Mouse (Mus musculus) heart, postnatal 10 days (tissue): ENCODE results near the gene Phospho2. TPM values are rescaled to one million over a fixed set of nuclear protein-coding genes. Genes with fewer than 3 reads are reported as not detected.
"Not testable (repeated sequence)": the region's sequence is repeated elsewhere in the genome, so short reads cannot be mapped to it uniquely, and the experiment has no call there.

ENCODE experiments used
- DNase-seq, 2 experiments: peaks; one replicate each; pipeline ENCODE4 v3.0.0; 2021
- intact Hi-C: fragments of 180-260 bp; cut with DNase I; formaldehyde crosslinking; loops from one replicate; pipeline ENCODE4 v1.15.1; 2025
- total RNA-seq, 2 experiments: library from RNA; stranded (reverse); gene quantifications; 2 replicates each; pipeline ENCODE4 v1.2.3; 2021

Phospho2 gene
- total RNA-seq: 10 to 100 TPM; 16.4 to 16.9 TPM

DNA sequence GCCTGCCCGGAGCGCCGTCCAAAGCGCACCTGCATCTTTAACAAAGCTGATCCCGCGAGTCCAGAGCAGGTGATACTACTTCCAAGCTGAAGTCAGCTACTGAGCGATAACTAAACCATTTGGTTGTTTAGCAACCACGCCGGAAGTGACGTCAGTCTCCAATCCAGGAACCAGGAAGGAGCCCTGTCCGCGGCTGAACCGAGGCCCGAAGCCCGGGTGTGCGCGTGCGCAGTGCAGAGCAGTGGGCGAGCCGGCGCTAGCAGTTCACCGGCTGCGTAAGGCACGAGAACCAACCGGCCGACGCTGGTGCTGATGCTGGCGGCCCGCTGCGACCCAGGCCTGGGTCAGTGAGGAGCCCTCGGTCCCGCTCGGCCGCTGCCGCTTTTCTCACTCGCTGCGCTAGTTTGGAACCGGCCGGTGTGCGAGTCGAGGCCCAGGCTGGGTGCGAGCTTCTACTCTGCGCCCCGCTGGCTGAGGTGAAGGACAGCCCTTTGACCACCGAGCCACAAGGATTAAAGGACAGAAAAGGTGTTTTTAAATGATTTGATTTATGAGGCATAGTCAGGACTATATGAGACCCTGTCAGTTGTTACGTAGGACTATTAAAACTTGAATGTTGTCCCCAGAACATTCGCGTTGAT is at the start of gene Phospho2, which contains the start of gene Ccdc173:
TSS of gene Phospho2 (plus strand) at position 195 of the 641 bp plus-strand sequence.
TSS of gene Ccdc173 (minus strand) at position 147 of the 641 bp plus-strand sequence.
- peak; percentile 99 for DNase-seq
- intact Hi-C loops: loop anchor here (5.0 kb wide), 1 partner anchor 152 kb away; no protein-coding TSS in a partner anchor

DNA sequence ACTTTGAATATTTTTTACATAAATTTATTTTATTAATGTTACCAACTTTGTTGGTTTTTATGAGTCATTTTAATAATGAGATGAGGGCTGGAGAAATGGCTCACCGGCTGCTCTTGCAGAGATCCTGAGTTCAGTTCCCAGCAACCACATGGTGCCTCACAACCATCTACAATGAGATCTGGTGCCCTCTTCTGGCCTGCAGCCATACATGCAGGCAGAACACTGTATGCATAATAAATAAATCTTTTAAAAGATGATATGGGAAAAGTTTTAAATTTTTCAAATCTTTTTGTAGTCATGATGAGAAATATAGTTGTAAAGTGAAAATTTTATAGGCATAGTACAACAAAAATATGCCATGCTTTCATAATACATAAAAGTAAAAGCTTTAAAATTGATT is 44.3 kb upstream of the Phospho2 start:
- DNase-seq: no peak
- intact Hi-C loops: no loop called here

DNA sequence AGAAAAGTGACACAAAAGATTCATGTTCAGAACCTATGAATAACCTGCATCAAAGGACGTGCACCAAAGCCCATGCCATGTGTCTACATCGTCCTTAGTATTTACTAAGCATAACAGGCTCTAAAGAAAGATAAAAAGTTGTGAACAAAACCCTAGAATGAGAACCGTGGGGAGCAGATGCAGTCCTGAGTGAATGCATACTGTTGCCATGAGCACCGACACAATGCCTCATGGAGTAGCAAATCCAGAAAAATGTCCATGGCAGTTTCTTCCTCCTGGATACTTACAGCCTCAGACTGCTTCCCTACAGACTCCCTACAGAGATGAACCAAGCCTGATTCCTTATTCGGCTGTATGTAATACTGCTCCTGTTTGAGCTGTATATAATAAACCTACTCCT is 28.4 kb upstream of the Phospho2 start:
- DNase-seq: no peak
- intact Hi-C loops: no loop called here

DNA sequence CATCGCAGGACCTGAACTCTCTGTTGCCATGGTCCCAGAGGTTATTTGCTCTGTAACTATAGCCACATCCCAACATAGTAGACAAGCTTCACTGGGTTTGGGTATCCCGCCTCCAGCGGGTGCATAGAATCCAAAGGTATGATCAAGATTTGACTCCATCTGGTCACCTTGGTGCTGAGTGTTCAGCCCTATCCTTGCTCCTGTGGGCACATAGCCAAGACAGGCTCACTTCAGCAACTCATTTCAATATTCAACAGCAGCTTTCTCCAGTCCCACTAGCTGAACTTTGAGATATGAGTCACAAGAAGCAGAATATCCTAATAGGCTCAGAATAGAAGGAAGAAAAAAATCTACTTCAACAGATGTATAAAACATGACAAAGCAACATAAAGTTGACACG is 26.1 kb upstream of the Phospho2 start:
- no peak for DNase-seq
- intact Hi-C loops: loop anchor here (2.0 kb wide), 1 partner anchor 63 kb away; no protein-coding TSS in a partner anchor

DNA sequence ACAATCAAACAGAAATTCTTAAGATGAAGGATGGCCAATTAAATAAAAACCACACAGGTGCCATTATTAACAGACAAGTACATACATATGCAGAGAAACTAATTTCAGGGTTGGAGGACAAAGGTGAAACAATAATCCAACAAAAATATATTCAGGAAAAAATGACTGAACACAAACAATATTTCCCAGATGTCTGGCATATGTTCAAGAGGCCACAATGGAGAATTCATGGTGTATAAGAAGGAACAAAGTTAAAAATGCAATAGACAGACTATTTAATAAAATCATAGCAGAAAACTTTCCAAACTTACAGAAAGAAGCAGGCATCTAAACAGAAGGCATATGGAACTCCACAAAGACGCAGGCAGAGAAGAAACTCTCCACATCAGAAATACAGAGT is 24.7 kb upstream of the Phospho2 start:
- DNase-seq: no peak
- intact Hi-C loops: no loop called here

DNA sequence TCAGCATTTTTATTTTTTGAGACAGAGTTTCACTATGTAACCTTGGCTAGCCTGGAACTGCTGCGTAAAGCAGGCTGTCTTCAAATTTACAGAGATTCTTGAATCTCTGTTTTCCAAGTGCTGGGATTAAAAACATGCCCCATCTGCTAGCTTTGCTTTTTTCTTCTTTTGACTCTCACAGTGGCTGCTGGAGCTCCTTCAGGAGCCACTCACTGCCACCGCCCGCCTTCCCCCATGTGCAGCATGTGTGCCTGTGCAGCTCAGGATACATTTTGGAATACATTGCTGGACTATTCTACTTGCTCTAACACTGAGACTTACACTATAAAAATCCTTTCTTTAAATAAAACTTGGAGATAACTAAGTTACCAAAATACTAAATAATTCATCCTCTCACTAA is 16.1 kb upstream of the Phospho2 start:
- intact Hi-C loops: no loop called here

DNA sequence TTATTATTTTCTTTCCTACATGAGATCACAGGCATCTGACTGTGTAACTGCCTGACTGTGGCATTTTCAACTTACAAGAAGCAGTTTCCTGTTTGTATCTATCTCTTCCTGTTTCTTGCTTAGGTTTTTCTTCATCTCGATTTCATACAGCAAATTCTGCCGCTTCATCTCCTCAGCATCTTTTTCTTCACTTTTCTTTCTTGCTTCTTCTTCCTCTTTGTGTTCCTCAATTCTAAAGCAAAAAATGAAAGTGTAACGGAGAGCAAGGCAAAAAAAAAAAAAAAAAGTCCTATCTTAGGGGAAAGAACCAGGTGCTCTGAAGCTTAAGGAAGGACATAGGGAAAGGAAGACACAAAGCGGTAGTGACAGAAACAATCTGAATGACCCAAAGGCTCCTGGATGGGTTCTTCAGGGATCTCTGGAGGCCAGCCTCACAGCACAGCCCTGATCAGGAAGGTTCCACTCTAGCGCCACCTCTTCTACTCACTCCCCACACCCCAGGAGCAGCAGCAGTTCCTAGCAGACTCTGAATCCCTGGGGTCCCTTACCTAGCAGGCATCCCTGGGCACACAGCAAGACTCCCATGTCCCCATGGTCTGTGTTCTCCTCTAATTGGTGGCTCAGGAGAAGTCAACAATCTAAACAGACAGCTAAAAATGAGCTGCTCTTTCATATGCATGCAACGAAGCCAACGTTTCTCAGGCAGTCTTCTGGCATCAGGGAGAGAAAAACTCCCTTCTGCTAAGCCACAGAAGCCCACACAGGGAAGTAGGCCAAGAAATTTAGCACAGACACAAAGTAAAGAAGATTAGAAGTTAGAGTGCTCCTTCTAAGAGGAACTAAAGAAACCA is 11.2 kb upstream of the Phospho2 start:
- intact Hi-C loops: loop anchor here (5.0 kb wide), 1 partner anchor 141 kb away; no protein-coding TSS in a partner anchor
- DNase-seq: no peak

More for the DNA sequence above, 16.1 kb upstream of the Phospho2 start:
- no peak for DNase-seq

DNA sequence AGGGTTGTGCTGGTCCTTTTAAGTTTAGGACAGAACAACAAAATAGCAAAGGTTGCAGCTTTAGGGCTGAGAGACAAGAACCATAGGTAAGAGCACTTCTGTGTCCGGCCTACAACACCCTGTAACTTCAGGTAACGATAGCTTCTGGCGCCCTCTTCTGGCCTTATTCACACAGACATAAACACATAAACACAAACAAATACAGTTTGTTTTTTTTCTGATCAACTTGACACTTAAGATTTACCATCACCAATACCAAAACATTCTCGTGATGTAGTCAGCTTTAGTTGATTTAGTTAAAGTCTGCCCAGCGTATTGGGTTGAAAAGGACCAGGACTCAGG is 10.6 kb upstream of the Phospho2 start:
- intact Hi-C loops: loop anchor here (5.0 kb wide), 1 partner anchor 142 kb away; no protein-coding TSS in a partner anchor
- DNase-seq: peak; percentile 21 to 33

DNA sequence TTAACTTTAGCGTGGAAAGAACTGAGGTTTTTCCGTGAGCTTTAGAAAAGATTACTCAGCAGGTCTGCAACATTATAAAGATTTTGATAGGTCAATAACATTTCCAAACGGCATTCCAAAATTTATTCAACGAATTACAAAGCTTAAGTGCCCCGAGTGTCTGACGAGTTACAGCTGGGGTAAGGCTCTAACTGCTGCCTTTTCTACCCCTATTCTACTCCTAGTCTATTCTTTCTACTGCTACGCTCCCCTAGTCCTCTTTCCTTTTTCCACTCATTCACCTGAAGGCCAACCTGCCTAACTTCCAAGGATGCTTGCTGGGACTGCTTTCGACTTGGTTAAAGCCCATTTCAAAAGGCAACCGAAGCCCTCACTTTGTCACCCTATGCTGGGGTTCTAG is 449 bp upstream of the Phospho2 start:
- intact Hi-C loops: no loop called here
- DNase-seq: no peak

DNA sequence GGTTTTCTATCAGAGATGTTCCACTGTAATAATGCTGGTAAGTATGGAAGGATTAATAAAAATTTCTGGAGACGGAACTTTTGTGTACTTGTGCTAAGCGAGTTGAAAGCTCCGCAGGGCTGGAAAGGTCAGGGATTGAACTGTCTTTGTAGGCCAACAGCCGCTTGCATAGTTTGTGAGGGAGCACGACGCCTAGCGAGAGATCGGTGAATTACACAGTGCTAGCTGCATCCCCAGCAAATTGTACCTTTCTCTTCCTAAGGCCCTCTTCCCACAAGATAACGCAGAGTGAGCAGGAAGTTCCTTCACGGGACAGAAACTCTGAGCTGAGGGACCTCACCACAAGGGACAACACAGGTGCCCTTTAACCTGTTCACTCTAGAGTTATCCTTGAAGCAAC is 862 bp downstream of the Phospho2 start:
- peak; percentile 90 to 92 for DNase-seq
- intact Hi-C loops: loop anchor here (5.0 kb wide), 1 partner anchor 153 kb away; no protein-coding TSS in a partner anchor

DNA sequence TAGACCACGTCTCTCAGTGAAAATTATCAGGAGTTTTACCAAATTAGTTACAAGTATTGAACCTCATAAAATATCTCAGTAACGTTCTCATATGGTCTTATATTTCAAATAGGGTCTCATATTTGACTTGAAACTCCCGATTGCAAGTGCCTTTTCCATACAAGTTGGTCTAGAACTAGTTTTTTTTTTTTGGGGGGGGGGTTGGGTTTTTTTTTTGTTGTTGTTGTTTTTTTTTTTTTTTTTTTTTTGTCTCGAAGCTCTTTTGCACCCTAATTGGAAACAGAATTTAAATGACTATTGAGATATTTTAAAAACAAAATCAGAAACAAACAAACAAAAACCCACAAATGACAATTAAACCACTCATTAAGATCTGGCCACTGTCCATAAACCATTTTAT is 1.3 kb downstream of the Phospho2 start:
- DNase-seq: no peak
- intact Hi-C loops: loop anchor here (5.0 kb wide), 1 partner anchor 153 kb away; no protein-coding TSS in a partner anchor

DNA sequence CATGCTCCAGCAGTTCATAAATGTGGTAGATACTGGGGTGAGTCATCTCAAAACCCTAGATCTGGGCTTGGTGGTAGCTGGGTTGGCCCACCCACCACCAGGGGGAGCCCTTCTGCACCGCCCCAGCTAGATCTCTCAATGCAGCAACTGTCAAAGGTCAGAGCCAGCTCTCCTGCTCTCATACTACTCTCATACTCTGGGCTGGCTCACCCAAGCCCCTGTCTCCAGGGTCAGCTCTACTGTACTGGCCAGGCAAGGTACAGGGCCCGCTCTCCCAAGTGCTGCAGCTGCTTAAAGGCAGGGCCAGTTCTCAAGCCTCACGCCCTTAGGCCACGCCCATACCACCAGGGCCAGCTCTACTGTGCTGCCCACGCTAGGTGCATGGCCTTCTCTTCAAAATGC is 13.5 kb downstream of the Phospho2 start:
- peak; percentile 74 to 85 for DNase-seq
- intact Hi-C loops: loop anchor here (1.0 to 10.0 kb wide), 4 partner anchors 18 to 152 kb away; partner anchors contain the start of genes Klhl23, Mettl5 and Ssb

DNA sequence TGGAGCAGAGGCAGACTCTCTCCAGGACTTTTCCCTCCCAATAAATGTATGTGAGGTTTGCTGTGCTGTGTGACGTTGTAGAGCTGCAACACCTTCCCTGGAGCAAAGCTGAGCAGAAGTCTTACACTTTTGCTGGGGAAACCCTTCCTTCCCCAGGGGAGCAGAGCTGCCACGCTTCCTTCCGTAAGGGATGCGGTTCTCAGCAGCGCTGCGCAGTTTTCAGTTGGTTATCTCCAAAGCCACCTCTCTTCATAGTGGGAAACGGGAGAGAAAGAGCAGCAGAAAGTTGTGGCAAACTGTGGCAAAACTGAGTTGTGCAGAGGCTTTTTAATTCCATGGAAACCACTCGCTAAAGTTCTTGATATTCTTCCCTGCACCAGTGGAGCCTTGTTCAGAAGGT is 14.3 kb downstream of the Phospho2 start:
- DNase-seq: no peak
- intact Hi-C loops: loop anchor here (1.0 to 10.0 kb wide), 4 partner anchors 17 to 151 kb away; partner anchors contain the start of genes Klhl23, Mettl5 and Ssb

DNA sequence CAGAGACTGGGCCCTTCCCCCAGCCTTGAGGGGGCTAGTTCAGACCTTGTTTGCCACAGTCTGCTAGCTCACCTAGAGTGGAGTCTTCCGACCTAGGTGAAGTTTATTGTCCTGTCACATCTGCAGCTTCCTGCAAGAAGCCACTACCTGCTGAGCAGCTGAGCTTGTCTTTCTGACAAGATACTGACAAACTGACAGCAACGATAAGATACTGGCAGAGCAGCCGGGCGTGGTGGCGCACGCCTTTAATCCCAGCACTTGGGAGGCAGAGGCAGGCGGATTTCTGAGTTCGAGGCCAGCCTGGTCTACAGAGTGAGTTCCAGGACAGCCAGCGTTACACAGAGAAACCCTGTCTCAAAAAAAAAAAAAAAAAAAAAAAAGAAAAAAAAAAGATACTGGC is 15.2 kb downstream of the Phospho2 start:
- intact Hi-C loops: loop anchor here (5.0 to 10.0 kb wide), 2 partner anchors 83 to 150 kb away; partner anchors contain the start of gene Mettl5

DNA sequence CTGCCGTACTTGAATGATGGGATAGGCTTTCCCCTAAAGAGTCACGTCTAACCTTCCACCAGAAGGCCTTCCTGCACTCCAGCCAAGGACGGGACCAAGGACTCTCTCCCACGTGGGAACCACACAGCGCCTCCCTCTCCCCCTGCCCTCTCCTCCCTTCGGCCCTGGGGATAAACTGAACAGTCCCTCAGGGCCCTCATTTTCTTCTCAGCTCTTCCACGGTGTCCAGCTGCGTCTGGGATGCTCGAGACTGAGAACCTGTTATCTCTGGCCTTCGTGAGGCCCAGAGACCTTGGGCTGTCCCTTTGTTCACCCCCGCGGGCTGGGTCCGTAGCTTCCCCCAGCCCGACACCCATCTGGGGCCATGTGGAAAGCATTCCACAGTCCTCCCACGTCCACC is 20.7 kb downstream of the Phospho2 start:
- intact Hi-C loops: no loop called here
- DNase-seq: no peak

More for the DNA sequence above, 15.2 kb downstream of the Phospho2 start:
- DNase-seq: not testable (repeated sequence)

DNA sequence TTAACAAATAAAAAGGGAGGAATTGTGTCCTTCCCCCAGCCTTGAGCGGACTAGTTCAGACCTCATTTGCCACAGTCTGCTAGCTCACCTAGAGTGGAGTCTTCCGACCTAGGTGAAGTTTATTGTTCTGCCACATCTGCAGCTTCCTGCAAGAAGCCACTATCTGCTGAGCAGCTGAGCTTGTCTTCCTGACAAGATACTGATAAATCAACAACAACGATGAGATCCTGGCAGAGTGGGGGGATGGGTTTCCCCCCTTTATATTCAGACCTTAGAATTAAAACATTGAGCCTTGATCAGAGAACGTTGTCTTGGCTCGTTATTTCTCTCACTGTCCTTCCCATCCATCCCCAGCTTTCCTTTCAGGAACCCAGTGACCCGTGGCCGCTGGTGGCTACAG is 21.9 kb downstream of the Phospho2 start:
- intact Hi-C loops, DNase-seq: not testable (repeated sequence)

DNA sequence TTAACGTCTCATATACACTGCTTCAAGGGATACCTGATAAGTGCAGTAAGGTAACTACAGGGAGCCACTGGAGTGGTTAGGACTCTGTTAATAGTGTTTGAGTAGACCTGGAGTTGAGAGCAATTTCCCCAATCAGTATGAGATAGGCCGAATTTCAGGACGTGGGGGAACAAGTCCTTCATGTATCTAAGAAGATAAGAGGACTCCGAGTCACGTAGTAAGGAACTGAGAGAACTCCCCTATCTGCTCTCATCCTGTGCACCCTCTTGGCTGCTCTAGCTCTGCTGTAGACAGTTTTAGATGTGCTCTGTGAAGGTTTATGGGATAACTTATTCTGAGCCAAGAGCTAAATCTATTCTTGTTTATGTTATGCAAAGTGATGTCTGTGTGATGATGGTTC is 27.2 kb downstream of the Phospho2 start:
- intact Hi-C loops: no loop called here

DNA sequence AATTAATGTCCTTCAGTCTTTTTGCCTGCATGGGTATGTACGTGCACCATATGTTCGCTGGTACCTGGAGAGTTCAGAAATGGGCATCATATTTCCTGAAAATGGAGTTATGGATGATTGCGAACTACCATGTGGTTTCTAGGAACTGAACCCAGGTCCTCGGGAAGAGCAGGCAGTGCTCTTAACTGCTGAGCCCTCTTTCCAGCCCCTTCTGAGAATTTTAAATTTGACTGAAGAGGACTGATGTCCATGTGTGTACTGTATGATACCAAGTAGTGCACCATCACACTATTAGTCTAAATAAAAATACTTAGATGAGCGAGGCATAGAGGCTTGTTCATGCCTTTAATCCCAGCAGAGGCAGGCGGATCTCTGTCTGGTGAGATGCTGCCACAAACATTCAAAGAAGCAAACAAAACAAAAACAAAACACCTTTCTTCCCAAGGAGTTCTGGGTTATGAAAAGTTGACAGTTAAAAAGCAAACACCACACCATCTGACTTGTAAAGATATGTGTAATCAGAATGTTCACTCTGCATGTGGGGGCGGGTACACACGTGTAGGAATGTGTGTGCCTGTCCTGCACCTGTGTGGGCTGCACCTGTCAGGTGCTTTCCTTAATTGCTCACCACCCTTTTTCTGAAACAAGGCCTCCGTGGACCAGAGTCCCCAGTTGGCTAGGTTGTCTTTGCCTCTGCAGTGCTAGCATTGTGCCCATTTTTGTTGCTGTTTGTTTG is 29.1 kb downstream of the Phospho2 start:
- DNase-seq: no peak
- intact Hi-C loops: no loop called here

More for the DNA sequence above, 27.2 kb downstream of the Phospho2 start:
- DNase-seq: no peak

DNA sequence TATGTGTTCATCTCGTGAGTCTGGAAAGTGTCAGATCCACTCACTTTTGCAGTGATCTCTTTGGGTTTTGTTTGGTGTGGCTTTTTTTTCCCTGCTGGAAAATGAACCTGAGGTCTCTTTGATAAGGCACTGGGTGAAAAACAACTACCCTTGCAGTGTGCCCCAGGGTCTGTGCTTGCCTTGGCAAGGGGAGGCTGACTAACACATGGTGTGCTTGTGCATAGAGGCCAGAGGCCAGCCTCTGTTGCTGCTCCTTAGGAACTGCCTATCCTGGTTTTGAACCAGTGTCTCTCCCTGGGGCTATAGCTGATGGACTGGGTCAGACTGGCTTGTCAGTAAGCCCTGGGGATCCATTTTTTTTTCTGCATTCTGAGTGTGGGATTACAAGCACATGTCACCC is 30.8 kb downstream of the Phospho2 start:
- no peak for DNase-seq

DNA sequence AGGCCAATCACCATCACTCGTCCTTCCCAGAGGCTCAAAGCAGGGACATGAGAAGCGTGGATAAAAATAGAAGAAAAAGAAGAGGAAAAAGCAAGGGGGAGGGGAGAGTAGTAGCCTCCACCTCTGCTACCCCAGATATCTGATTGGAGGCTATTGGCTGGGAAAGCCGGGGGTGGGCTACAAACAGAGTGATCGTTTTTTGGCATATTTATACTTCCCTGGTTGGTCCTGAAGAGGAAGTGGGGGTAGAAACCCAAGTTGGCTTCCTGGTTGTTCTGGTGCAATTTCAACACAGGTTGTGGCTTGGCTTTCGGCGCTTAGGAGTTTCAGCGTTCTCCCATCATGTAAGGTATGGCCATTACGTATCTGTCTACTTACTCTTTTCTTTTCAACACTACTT is 32.3 kb downstream of the Phospho2 start, which contains the start of gene Klhl23:
TSS of gene Klhl23 (plus strand) at position 234 of the 400 bp plus-strand sequence.
- intact Hi-C loops: loop anchor here (2.0 kb wide), 2 partner anchors 19 to 39 kb away; partner anchors contain the start of gene Ssb
- DNase-seq: peak; percentile 40 to 41

More for the DNA sequence above, 30.8 kb downstream of the Phospho2 start:
- intact Hi-C loops: loop anchor here (2.0 kb wide), 1 partner anchor 17 kb away; no protein-coding TSS in a partner anchor
